Mouse (Mus musculus): ENCODE data around the gene Rapgef4. TPM values are rescaled to one million over a fixed set of nuclear protein-coding genes. Genes with fewer than 3 reads are reported as not detected.

Rapgef4 gene
- polyA plus RNA-seq, 1 experiment from 2014 or later = 3.0 TPM

DNA sequence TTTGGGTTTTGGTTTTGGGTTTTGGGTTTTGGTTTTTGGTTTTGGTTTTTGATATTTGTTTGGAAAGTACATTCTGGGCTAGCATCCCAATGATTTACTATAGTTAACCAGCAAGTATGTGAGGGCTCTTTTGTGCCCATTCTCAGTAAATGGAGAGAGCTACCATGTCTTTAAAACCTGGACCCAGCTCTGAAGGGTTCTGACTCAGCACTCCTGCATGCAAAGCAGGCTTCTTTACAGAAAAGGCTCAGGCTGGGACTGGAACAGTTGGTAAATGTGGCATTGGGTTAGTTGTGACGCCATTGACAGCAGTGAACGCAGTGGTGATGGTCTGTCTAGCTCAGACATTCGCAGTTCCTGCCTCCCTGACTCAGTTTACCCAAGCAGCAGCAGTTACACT, 236.3 kb downstream of the Rapgef4 start:
- Histone ChIP-seq H3K4me1 (ENCODE audit: control insufficient read depth in 2 of 2, insufficient read depth in 2 of 2, low read length in 2 of 2) (peaks cover 2 to 12% of the 10 kb centered on the region in 2 experiments; a peak in 2 of 4 replicates), H3K4me3 (ENCODE audit: control insufficient read depth in 1 of 2, insufficient read depth in 1 of 2, low read depth in 1 of 2, low read length in 2 of 2) (no peak overlapping the region), H3K27ac (replicated peaks in 1 of 2; ENCODE audit: control insufficient read depth in 1 of 2, insufficient read depth in 1 of 2, low read depth in 2 of 2, low read length in 2 of 2) (no peak overlapping the region), H3K27me3 (ENCODE audit: control insufficient read depth, insufficient read depth, low read length) (no peaks in the 10 kb centered on the region), H3K9me3 (ENCODE audit: control insufficient read depth, low read length) (no peaks in the 10 kb centered on the region), H3K4me2 (ENCODE audit: low read length) (no peak overlapping the region), H3K36me3 (ENCODE audit: control insufficient read depth, insufficient read depth, low read length) (no peaks in the 10 kb centered on the region), H3K9ac (ENCODE audit: low read length) (no peak overlapping the region)
- 87% methylated on average over 3 of the region's 3 CpGs for WGBS
- ATAC-seq (ENCODE audit: insufficient number of reproducible peaks, insufficient read depth, low FRiP score, low read depth) = no peak

DNA sequence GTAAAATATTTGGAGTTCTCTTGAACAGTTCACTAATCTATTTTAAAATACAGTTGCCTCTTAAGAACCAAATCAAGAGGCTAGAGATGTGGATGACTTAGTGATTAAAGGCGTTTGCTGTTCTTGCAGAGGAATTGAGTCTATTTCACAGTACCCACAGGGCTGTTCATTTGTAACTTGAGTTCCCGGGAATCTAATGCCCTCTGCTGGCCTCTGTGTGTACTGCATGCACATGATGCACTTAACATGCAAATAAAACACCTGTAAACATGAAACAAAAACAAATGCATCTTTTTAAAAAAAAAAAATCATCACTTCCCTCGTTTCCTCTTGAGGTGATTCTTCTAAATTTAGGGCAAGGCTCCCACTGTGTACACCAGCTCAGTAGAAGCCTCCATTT, 238.9 kb downstream of the Rapgef4 start:
- WGBS = 26% methylated on average over 3 of the region's 3 CpGs
- no peak for ATAC-seq (ENCODE audit: insufficient number of reproducible peaks, insufficient read depth, low FRiP score, low read depth)

DNA sequence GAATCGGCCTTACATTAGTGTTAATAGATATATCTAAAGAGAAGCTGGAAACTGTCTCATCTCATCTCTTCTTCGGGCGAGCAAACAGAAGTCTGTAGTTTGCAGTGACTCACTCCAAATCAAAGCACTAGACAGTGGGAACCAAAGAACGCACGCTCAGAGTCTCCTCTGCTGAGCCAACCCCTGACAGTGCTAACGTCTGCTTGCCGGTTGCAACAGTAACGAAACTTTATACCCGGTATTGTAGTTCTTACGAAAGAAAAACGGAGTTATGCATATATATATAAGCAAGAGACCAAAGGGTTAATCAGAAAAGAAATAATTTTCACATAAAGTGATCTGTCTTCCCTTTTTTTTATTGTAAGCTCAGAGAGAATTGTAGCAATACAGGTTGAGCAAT, 240.2 kb downstream of the Rapgef4 start:
- Histone ChIP-seq H3K27me3 (ENCODE audit: control insufficient read depth, insufficient read depth, low read length) (no peaks in the 10 kb centered on the region), H3K9me3 (ENCODE audit: control insufficient read depth, low read length) (no peaks in the 10 kb centered on the region), H3K36me3 (ENCODE audit: control insufficient read depth, insufficient read depth, low read length) (no peaks in the 10 kb centered on the region), H3K9ac (ENCODE audit: low read length) (no peak overlapping the region), H3K4me3 (ENCODE audit: control insufficient read depth in 1 of 2, insufficient read depth in 1 of 2, low read depth in 1 of 2, low read length in 2 of 2) (no peak overlapping the region), H3K4me2 (ENCODE audit: low read length) (no peak overlapping the region), H3K27ac (replicated peaks in 1 of 2; ENCODE audit: control insufficient read depth in 1 of 2, insufficient read depth in 1 of 2, low read depth in 2 of 2, low read length in 2 of 2) (peak overlapping the region; percentile 35 to 43; a peak in 3 of 4 replicates), H3K4me1 (ENCODE audit: control insufficient read depth in 2 of 2, insufficient read depth in 2 of 2, low read length in 2 of 2) (peaks cover 2 to 12% of the 10 kb centered on the region in 2 experiments; a peak in 2 of 4 replicates)
- ATAC-seq (ENCODE audit: insufficient number of reproducible peaks, insufficient read depth, low FRiP score, low read depth) = no peak
- 63% methylated on average over 11 of the region's 11 CpGs for WGBS

More for the DNA sequence above, 238.9 kb downstream of the Rapgef4 start:
- Histone ChIP-seq H3K9ac (ENCODE audit: low read length) (no peak overlapping the region), H3K27ac (replicated peaks in 1 of 2; ENCODE audit: control insufficient read depth in 1 of 2, insufficient read depth in 1 of 2, low read depth in 2 of 2, low read length in 2 of 2) (no peak overlapping the region), H3K4me1 (ENCODE audit: control insufficient read depth in 2 of 2, insufficient read depth in 2 of 2, low read length in 2 of 2) (peaks cover 2 to 12% of the 10 kb centered on the region in 2 experiments; a peak in 2 of 4 replicates), H3K4me2 (ENCODE audit: low read length) (no peak overlapping the region), H3K27me3 (ENCODE audit: control insufficient read depth, insufficient read depth, low read length) (no peaks in the 10 kb centered on the region), H3K36me3 (ENCODE audit: control insufficient read depth, insufficient read depth, low read length) (no peaks in the 10 kb centered on the region), H3K9me3 (ENCODE audit: control insufficient read depth, low read length) (no peaks in the 10 kb centered on the region), H3K4me3 (ENCODE audit: control insufficient read depth in 1 of 2, insufficient read depth in 1 of 2, low read depth in 1 of 2, low read length in 2 of 2) (no peak overlapping the region)

DNA sequence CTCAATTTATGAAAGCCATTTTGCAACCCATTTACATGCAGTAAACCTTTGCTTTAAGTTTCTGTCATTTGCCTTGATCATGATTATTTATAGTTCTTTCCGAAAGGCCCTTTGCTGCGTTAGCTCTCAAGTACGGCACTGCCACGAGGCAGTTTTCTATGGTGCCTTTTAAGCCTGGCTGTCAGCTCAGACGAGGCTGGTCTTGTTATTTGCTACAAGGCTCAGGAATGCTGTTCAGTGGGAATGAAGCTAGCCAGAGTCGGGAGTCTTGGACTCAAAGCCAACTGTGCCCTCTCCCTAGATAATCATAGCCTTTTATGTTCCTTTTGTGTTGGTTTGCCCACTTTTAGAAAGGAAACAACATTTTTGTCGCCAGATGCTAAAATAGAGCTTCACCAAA, 240.7 kb downstream of the Rapgef4 start:
- H3K27me3 ChIP-seq (ENCODE audit: control insufficient read depth, insufficient read depth, low read length) = no peaks in the 10 kb centered on the region
- no peak overlapping the region for H3K4me2 ChIP-seq (ENCODE audit: low read length)
- no peak overlapping the region for H3K4me3 ChIP-seq (ENCODE audit: control insufficient read depth in 1 of 2, insufficient read depth in 1 of 2, low read depth in 1 of 2, low read length in 2 of 2)
- no peaks in the 10 kb centered on the region for H3K9me3 ChIP-seq (ENCODE audit: control insufficient read depth, low read length)
- H3K4me1 ChIP-seq (ENCODE audit: control insufficient read depth in 2 of 2, insufficient read depth in 2 of 2, low read length in 2 of 2) = peaks cover 2 to 12% of the 10 kb centered on the region in 2 experiments; a peak in 2 of 4 replicates
- H3K27ac ChIP-seq (replicated peaks in 1 of 2; ENCODE audit: control insufficient read depth in 1 of 2, insufficient read depth in 1 of 2, low read depth in 2 of 2, low read length in 2 of 2) = peak overlapping the region; percentile 18 to 43
- no peaks in the 10 kb centered on the region for H3K36me3 ChIP-seq (ENCODE audit: control insufficient read depth, insufficient read depth, low read length)
- H3K9ac ChIP-seq (ENCODE audit: low read length) = no peak overlapping the region
- WGBS = 27% methylated on average over 7 of the region's 7 CpGs
- no peak for ATAC-seq (ENCODE audit: insufficient number of reproducible peaks, insufficient read depth, low FRiP score, low read depth)

DNA sequence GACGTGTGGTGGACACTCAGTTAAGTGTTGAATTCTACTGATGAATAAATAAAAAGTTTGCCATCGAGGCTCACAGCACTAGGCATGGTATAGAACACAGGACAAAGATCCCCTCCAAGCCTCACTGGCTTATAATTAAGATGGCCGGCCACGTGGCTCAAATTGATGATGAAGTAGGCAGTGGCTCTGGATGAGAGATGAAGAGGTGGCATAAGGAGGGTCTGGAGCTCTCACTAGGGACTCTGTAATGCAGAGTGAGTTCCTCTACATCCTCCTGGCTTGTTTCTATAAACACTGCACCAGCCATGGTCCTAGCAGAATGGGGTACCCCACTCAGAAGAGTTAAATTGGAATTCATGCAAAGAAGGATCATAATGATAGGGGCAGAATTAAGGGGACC, 241.2 kb downstream of the Rapgef4 start:
- H3K9ac ChIP-seq (ENCODE audit: low read length) = no peak overlapping the region

DNA sequence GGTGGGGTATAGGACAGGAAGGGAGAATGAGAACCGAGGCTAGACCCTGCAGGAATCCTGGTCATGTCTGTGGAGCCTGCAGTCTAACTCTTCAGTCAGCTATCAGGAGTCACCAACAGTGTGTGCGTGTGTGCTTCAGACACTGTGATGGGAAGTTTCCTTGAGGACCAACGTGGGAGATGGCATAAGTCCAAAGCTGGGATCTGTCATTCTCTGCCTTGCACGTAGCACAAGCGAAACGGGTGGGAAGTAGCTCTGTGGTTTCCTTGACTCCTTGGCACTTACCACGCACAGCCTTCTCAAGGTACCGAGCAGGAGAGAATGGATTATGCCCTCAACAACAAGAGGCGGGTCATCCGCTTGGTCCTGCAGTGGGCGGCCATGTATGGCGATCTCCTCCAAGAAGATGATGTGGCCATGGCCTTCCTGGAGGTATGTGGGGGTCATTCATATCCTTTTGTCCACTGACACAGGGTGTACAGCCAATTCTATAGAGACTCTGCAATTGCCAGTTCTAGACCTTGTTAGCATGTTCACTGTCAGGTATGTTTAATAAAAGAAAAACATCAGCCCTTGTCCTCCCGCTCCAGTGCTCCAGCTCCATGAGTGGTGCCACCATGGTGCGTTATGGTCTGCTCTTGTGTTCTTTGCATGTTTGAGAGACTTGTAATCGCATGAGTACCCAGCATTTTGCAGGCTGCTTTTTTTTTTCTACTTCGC, 241.9 kb downstream of the Rapgef4 start:
- Histone ChIP-seq H3K4me1 (ENCODE audit: control insufficient read depth in 2 of 2, insufficient read depth in 2 of 2, low read length in 2 of 2) (peaks cover 2 to 12% of the 10 kb centered on the region in 2 experiments; a peak in 2 of 4 replicates), H3K27ac (replicated peaks in 1 of 2; ENCODE audit: control insufficient read depth in 1 of 2, insufficient read depth in 1 of 2, low read depth in 2 of 2, low read length in 2 of 2) (no peak overlapping the region), H3K4me3 (ENCODE audit: control insufficient read depth in 1 of 2, insufficient read depth in 1 of 2, low read depth in 1 of 2, low read length in 2 of 2) (no peak overlapping the region), H3K4me2 (ENCODE audit: low read length) (no peak overlapping the region), H3K27me3 (ENCODE audit: control insufficient read depth, insufficient read depth, low read length) (no peaks in the 10 kb centered on the region), H3K9me3 (ENCODE audit: control insufficient read depth, low read length) (no peaks in the 10 kb centered on the region), H3K36me3 (ENCODE audit: control insufficient read depth, insufficient read depth, low read length) (no peaks in the 10 kb centered on the region), H3K9ac (ENCODE audit: low read length) (no peak overlapping the region)
- 83% methylated on average over 16 of the region's 16 CpGs for WGBS
- ATAC-seq (ENCODE audit: insufficient number of reproducible peaks, insufficient read depth, low FRiP score, low read depth) = no peak

More for the DNA sequence above, 241.2 kb downstream of the Rapgef4 start:
- ATAC-seq (ENCODE audit: insufficient number of reproducible peaks, insufficient read depth, low FRiP score, low read depth) = no peak
- peak overlapping the region in 1 of 2 experiments; percentile 43; a peak in 1 of 4 replicates for H3K27ac ChIP-seq (replicated peaks in 1 of 2; ENCODE audit: control insufficient read depth in 1 of 2, insufficient read depth in 1 of 2, low read depth in 2 of 2, low read length in 2 of 2)
- no peak overlapping the region for H3K4me3 ChIP-seq (ENCODE audit: control insufficient read depth in 1 of 2, insufficient read depth in 1 of 2, low read depth in 1 of 2, low read length in 2 of 2)
- no peaks in the 10 kb centered on the region for H3K27me3 ChIP-seq (ENCODE audit: control insufficient read depth, insufficient read depth, low read length)
- H3K36me3 ChIP-seq (ENCODE audit: control insufficient read depth, insufficient read depth, low read length) = no peaks in the 10 kb centered on the region
- WGBS = 86% methylated on average over 4 of the region's 4 CpGs
- H3K4me2 ChIP-seq (ENCODE audit: low read length) = no peak overlapping the region
- H3K4me1 ChIP-seq (ENCODE audit: control insufficient read depth in 2 of 2, insufficient read depth in 2 of 2, low read length in 2 of 2) = peaks cover 2 to 12% of the 10 kb centered on the region in 2 experiments; a peak in 2 of 4 replicates
- H3K9me3 ChIP-seq (ENCODE audit: control insufficient read depth, low read length) = no peaks in the 10 kb centered on the region

DNA sequence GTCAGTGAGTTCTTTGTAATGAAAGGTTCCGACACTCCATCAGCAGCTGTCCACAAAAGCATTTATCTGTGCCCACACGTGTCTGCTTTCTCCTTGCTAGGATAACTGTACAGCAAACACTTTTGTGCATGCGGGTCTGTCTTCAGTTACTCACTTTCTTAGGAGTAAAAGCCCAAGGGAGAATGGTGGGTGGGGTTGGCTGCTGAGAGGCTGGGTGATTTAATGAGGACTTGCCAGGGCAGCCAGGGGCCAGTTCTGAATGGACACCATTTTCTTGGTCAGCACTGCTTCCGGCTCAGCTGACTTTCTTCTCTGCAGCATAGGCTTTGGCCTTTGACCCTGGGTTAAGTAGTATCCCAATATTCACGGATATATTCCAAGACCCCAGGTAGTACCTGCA, 242.4 kb downstream of the Rapgef4 start:
- Histone ChIP-seq H3K27me3 (ENCODE audit: control insufficient read depth, insufficient read depth, low read length) (no peaks in the 10 kb centered on the region), H3K36me3 (ENCODE audit: control insufficient read depth, insufficient read depth, low read length) (no peaks in the 10 kb centered on the region), H3K9ac (ENCODE audit: low read length) (no peak overlapping the region), H3K4me2 (ENCODE audit: low read length) (no peak overlapping the region), H3K4me3 (ENCODE audit: control insufficient read depth in 1 of 2, insufficient read depth in 1 of 2, low read depth in 1 of 2, low read length in 2 of 2) (no peak overlapping the region), H3K27ac (replicated peaks in 1 of 2; ENCODE audit: control insufficient read depth in 1 of 2, insufficient read depth in 1 of 2, low read depth in 2 of 2, low read length in 2 of 2) (no peak overlapping the region), H3K9me3 (ENCODE audit: control insufficient read depth, low read length) (no peaks in the 10 kb centered on the region), H3K4me1 (ENCODE audit: control insufficient read depth in 2 of 2, insufficient read depth in 2 of 2, low read length in 2 of 2) (peaks cover 2 to 12% of the 10 kb centered on the region in 2 experiments; a peak in 2 of 4 replicates)
- WGBS = 69% methylated on average over 5 of the region's 5 CpGs
- no peak for ATAC-seq (ENCODE audit: insufficient number of reproducible peaks, insufficient read depth, low FRiP score, low read depth)
